Mouse (Mus musculus) mesoderm, embryonic 11.5 days (tissue): ENCODE measurements around the gene Gbp8.
"Not testable (repeated sequence)": the region's sequence is repeated elsewhere in the genome, so short reads cannot be mapped to it uniquely, and the experiment has no call there.

ENCODE experiments used
- DNase-seq: peaks from one replicate; pipeline ENCODE4 v3.0.0-alpha.2; 2012; ENCODE audit warnings: low read depth, low spot score

Gbp8 gene

DNA sequence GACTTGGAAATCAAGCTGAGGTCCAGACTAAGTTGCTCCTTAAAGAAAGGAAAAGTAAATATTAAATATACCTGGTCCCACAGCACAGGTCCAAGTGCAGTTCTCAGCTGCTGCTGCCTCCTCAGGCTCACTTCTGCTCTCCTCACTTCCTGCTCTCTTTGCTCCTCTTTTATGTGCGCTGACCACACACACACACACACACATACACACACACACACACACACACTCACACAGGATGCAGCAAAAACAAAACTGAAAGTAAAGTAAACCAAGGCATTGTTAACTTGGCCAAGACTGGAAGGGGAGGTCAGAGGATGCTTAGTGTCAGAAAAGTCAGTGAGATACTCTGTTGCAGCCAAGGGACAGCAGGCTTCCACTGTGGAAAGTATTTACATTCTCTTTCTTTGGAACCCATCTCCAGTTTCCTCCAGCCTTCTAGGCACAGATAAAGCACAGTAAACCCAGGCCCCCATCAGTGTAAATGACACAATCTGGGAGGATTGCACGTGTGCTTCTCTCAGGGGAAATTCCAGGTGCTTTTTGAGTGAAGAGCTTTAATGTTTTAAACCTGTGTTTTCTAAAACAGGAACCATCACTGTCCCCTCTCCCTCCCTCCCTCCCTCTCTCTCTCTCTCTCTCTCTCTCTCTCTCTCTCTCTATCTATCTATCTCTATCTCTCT lies at the start of gene Gbp8, which contains the start of the genes Gbp9 and Gbp4:
Gene Gbp8, minus strand, starts transcription at position 132 of the 680 bp plus-strand sequence.
Gene Gbp9, minus strand, starts transcription at position 131 of the 680 bp plus-strand sequence.
Gene Gbp4, minus strand, starts transcription at position 178 of the 680 bp plus-strand sequence.
- not testable (repeated sequence) for DNase-seq

- DNase-seq = no peak
These were observed 42.1 kb upstream of the Gbp8 start for GRCm38 (mm10) chr5:105181446-105181845.

DNA sequence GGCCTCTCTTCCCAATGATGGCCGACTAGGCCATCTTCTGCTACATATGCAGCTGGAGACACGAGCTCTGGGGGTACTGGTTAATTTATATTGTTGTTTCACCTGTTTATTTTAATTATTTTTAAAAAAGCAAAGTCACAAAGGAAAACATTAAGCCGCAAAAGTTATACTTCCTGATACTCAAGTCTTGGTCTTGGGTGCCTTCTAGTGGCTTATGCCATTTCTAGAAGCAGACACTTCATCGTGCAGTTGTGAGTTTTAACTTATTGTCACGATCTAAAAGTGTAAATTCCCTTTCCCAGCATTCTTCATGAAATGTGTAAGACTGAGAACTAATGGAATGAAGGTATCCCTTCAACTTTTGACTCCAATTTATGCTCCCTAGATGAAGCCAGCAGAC lies 17.2 kb upstream of the Gbp8 start:
- no peak for DNase-seq

GRCm38 (mm10) chr5:105154049-105154448 lies 14.7 kb upstream of the Gbp8 start:
- no peak for DNase-seq

DNA sequence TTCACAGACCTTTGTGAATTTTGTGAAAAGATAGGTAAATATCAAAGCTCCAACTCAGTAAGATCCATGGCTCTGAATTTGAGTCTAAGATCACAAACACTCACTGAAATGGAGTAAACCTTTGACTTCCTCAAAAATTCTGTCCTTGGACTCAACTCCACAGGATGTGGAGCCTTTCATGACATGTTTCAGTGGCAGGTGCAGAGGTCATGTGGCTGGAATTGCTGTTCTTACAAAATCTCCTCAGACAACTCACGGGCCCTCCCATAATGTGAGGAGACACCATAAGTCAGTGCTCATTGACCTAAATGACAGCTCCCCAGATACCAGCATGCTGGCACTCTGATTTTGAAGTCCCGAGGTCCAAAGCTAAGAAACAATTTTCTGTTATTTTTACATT lies 8.7 kb upstream of the Gbp8 start:
- not testable (repeated sequence) for DNase-seq

GRCm38 (mm10) chr5:105146447-105146846 lies 7.1 kb upstream of the Gbp8 start:
- DNase-seq = no peak

DNA sequence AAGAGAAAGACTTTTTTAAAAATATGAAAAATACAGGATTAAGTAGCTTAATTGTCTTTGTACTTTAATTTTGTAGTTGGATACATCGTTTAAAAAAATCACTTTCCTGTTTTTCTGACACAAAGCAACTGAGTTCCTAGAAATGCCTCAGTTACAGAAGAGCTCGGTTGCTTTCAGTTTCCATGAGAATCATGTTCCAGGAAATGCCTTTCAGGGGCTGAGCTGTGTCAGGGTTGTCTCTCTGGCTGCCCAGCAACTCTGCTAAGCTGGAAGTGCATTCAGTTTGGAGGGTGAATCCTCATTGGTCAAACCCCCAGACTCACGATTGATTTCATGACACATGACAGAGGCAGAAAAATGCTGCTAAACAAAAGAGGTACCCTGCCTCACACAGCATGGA lies 6.4 kb upstream of the Gbp8 start:
- DNase-seq = not testable (repeated sequence)

DNA sequence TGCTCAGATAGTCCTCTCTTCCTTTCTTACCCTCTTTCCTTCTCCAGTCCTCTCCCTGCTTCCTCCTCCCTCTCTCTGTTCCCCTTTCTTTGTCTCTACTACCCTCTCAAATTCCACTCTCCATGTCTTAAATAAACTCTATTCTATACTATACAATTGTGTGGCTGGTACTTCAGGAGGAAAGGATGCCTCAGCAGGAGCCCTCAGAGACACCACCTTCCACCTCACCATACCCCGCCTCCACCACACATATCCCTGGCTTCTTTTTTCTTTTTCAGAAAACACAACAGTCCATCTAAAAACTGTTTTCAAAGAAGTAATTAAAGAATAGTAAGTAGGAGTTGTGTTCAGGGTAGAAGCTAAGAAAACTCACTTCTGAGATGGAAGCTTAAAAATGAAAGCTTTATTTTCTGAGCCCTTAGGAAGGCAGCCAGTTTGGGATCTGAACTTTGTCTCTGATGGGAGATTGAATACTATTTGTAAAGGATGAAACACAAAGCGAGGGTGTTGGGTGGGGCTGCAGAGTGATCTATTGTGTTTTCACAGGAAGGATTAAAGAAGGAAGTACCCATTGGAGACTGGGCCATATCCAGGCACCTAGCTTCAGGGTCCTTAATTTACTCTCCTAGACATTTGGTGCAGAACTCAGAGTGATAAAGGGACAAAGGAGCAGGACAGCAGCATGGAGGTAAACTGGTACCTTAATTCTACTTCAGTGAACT lies 910 bp upstream of the Gbp8 start:
- DNase-seq = not testable (repeated sequence)

DNA sequence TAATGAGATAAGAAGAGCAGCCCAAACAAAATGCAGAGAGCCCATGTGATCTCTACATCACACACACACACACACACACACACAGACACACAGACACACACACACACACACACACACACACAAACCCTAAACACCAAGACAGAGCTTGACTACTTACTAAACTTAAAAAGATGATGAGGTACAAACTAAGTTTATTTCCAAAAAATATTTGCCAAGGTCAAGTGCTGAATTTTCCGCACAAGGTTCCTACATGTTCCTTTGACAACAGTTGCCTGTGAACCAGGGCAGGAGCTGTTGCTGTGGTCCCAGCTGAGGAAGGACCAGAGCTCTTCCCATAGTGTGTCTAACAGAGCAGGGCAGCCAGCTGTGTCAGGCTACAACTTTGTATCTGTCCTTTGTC lies 434 bp downstream of the Gbp8 start:
- DNase-seq = no peak

DNA sequence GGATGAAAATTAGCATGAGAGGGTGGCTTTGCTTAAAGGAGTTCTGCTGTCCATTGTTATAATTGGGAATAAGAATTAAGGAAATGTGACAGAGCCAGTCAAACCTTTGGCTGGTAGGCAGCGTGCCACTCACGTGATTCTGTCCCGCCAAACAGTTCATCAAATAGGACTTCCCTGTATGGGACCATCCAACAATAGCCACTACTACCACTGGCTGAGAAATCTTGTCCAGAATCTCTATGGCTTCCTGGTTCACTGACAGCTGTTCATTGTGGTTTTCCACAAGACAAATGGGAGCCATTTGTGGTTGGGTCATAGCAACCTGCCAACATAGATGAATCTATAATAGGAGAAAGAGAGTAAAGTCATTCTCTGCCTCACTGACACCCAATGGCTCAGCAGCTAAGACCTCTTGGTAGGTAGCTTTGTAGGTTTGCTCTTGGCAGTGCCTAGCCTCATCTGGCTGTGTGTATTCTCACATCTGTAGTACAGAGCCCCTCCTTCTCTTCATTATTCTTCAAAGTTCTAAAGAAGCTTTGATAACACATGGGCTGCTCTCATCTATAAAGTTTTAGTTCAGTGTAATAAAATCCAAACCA lies 2.5 kb downstream of the Gbp8 start:
- not testable (repeated sequence) for DNase-seq

GRCm38 (mm10) chr5:105121731-105122130 lies 17.6 kb downstream of the Gbp8 start:
- not testable (repeated sequence) for DNase-seq

DNA sequence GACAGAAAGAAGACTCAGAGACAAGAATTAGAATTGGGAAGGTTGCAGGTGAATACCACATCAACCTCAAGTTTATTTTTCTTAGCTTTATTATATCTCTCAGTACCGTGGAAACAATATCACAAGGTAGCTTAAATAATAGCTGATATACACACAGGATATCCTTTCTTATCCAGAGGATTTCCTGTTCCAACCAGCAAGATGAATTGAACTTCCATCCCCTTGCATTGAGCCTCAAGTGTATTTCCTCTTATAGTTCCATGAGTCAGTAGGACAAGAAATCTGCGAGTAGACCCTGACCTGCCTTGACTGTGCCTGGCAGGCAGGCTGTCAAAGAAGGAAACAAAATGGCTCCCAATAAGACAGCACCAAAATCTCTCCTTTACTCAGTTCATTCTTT lies 23.6 kb downstream of the Gbp8 start:
- no peak for DNase-seq

GRCm38 (mm10) chr5:105114696-105115095 lies 24.6 kb downstream of the Gbp8 start:
- no peak for DNase-seq

- no peak for DNase-seq
These were observed 25.7 kb downstream of the Gbp8 start for GRCm38 (mm10) chr5:105113656-105114055.

DNA sequence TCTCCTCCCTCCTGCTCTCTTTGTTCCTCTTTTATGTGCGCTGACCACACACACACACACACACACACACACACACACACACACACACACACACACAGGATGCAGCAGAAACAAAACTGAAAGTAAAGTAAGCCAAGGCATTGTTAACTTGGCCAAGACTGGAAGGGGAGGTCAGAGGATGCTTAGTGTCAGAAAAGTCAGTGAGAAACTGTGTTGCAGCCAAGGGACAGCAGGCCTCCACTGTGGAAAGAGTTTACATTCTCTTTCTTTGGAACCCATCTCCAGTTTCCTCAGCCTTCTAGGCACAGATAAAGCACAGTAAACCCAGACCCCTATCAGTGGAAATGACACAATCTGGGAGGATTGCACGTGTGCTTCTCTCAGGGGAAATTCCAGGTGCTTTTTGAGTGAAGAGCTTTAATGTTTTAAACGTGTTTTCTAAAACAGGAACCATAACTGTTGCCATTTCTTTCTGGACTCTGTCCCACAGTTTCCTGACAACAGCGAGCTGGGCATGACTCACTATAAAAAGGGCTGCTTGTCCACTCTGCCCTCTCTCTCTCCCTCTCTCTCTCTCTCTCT lies 29.0 kb downstream of the Gbp8 start:
- not testable (repeated sequence) for DNase-seq

DNA sequence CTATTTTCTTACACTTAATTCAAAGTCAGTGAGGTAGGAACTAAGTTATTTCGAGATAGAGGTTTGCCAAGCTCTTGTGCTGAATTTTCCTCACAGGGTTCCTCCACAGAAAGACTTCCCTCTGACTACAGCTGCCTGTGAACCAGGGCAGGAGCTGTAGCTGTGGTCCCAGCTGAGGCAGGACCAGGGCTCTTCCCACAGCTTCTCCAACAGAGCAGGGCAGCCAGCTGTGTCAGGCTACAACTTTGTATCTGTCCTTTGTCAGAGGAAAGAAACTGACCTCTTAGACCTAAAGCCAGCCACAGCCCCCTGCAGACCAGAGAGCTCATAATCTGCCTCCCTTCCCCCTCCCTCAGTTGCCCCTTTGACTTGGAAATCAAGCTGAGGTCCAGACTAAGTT lies 29.6 kb downstream of the Gbp8 start:
- DNase-seq = not testable (repeated sequence)

DNA sequence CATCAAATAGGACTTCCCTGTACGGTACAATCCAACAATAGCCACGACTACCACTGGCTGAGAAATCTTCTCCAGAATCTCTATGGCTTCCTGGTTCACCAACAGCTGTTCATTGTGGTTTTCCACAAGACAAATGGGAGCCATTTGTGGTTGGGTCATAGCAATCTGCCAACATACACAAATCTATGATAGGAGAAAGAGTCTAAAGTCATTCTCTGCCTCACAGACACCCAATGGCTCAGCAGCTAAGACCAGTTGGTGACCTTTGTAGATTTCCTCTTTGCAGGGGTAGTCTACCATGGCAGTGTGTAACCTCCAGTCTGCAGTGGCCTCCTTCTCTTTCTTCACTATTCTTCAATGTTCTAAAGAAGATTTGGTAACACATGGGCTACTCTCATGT lies 33.7 kb downstream of the Gbp8 start:
- DNase-seq = not testable (repeated sequence)

GRCm38 (mm10) chr5:105081900-105082299 lies 57.4 kb downstream of the Gbp8 start:
- no peak for DNase-seq

GRCm38 (mm10) chr5:105068356-105068755 lies 71.0 kb downstream of the Gbp8 start:
- DNase-seq = not testable (repeated sequence)

- not testable (repeated sequence) for DNase-seq
These were observed 74.9 kb downstream of the Gbp8 start for GRCm38 (mm10) chr5:105064443-105064842.

DNA sequence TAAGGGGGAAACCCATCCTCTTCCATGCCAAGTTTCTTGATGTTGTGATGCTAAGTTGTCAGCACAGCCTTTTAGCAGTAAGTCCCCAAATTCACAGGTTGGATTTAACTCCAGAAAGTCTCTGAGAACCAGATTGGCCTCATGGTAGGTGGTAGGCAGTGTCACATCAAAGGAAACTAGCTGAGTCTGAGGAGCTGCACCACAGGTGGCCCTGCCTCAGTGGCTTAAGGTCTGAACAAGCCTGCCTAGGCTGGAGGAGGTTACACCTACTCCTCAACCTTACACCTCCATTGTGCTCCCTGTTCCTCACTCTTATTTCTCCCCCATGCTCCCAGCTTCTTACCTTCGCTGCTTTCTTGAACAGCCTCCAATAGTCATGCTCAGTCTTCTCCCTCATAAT lies 76.0 kb downstream of the Gbp8 start:
- no peak for DNase-seq

GRCm38 (mm10) chr5:105062403-105062802 lies 76.9 kb downstream of the Gbp8 start:
- not testable (repeated sequence) for DNase-seq
